Mouse (Mus musculus) cerebellum, adult 11-12 months (tissue): ENCODE results near the gene Pde4b.

Source experiments
- DNase-seq: peaks from one replicate; pipeline ENCODE4 v3.0.0; 2022

Pde4b gene

GRCm38 (mm10) chr4:102558328-102558727 lies 471.0 kb downstream of the Pde4b start:
- DNase-seq = no peak

- DNase-seq = peak; percentile 63
Measured at GRCm38 (mm10) chr4:102560676-102561280, 473.4 kb downstream of the Pde4b start.

GRCm38 (mm10) chr4:102563273-102563855 lies 476.0 kb downstream of the Pde4b start:
- no peak for DNase-seq

DNA sequence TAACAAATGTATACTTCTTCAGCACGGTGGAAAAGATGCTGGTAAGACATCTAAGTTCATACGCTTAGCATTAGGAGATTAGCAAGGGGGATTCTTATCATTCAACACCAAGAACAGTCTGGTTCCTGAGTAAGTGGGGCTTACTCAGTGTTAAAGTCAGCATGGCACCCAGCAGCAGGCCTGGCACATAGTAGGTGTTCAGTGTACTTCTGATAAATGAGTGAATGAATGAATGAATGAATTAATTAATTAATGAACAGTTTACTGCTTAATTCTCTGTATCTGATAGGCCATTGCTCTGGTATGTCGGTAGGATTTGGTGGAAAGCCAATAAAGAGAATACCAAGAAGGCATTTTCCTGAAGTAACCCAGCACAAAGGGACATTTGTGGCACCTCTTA lies 476.9 kb downstream of the Pde4b start:
- DNase-seq = no peak

DNA sequence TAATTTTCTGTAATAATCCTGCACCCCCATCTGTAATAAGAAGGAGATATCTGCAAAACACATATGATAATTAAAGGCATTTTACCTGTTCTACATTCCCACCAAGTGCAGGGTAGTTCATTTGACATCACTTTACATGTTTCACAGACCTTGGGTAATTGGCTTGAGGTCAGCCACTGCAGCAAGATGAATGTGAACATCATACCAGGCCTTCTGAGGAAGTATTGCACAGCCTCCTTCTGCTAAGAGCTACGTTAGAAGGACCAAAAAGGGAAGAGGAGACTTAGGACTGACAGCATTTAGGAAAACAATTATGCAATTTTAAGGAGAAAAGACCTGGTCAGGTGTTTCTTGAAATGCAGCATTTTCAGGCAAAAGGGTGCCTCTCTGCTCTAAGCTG lies 479.1 kb downstream of the Pde4b start:
- no peak for DNase-seq

DNA sequence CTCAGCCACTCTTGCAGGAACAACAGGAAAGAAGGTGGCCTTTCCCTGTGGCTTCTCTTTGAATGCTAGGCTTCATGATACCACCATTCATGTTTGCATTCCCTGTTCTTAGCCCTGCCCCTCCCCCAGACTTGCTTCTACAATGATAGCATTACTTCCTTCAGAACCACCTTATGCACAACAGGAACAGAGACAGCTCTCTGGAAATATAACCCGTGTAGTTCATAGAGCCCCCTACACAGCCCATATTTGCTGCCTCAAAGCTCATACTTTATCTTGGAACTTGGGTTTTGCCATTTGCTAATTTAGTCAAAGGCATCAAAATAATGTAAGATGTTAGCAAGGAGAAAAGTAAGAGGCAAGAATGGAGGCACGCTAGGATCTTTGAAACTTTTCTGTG lies 479.8 kb downstream of the Pde4b start:
- DNase-seq = no peak

GRCm38 (mm10) chr4:102567676-102568254 lies 480.4 kb downstream of the Pde4b start:
- peak; percentile 25 for DNase-seq

DNA sequence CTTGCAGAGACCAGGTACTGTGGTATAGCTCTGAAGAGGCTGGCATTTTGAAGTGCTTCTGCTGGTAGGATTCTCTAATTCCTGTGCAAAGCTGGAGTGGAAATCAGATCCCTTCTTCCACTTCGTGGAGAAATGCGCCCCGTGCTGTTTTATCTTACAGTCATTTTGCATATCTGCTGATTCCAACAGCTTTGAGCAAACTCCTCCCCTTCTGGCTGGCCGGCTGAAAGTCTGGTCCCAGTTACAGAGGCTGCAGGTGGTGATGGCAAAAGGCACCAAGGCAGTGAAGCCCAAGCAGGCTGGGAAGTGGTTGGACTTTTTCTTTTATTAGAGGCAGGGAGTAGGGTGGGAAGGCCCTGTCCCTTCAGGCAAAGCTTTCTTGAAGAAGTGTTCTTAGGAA lies 481.2 kb downstream of the Pde4b start:
- peak; percentile 80 for DNase-seq

GRCm38 (mm10) chr4:102569101-102569583 lies 481.8 kb downstream of the Pde4b start:
- DNase-seq = no peak

DNA sequence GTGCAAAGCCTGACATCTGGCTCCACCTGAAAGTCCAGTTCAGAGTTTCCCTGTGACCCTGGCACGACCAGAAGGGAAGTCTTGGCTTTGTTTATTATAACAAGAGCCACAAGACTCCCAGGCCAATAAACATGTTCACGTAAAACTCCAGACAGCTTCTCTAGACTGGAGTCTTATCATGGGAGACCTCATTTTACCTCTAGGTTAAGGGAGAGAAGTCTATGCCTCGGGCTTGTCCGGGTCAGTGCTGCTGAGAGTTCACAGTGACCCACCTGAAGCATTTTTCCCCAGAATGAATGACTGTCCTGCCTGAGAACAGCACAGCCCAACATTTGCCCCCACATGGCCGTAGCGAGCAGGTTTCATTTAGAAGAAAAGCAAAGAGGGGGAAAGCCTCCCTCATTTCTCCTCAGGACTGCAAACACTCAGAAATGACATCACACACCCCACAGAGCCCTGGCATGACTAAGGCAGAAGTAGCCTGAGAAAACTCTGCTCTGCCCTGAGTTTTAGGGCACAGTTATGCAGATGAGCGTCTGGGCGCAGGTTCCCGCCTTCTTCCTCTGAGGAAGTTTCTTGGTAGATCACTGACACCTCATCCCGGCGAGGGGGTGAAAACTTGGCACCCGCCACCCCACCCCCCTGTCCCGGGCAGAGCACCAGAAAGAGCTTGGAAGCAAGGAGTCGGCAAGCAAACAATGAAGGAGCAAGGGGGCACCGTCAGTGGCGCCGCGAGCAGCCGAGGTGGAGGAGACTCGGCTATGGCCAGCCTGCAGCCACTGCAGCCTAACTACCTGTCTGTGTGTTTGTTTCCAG lies 482.8 kb downstream of the Pde4b start:
- DNase-seq = peak; percentile 42

GRCm38 (mm10) chr4:102570766-102571411 lies 483.5 kb downstream of the Pde4b start:
- no peak for DNase-seq

GRCm38 (mm10) chr4:102572031-102572430 lies 484.7 kb downstream of the Pde4b start:
- DNase-seq = no peak

GRCm38 (mm10) chr4:102572591-102572990 lies 485.2 kb downstream of the Pde4b start:
- no peak for DNase-seq

DNA sequence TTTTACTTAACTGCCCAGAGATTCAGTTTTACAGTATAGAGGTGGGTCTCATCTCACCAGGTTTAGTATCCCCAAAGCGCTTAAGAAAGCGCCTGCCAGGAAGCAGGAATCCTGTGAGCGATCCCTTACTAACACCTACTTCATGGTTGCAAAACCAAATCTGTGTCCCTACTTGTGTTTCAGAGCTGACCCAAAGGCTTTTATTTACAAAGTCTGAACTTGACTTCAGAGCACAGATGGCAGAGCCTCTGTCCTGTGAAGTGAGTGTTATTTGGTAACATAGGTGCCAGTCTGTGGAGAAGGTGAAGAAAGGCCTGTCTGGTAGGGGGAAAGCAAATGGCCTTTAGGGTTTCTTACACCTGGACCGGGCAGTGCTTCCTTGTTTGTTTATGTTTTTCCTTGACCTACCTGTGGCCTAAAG lies 486.0 kb downstream of the Pde4b start:
- DNase-seq = no peak

DNA sequence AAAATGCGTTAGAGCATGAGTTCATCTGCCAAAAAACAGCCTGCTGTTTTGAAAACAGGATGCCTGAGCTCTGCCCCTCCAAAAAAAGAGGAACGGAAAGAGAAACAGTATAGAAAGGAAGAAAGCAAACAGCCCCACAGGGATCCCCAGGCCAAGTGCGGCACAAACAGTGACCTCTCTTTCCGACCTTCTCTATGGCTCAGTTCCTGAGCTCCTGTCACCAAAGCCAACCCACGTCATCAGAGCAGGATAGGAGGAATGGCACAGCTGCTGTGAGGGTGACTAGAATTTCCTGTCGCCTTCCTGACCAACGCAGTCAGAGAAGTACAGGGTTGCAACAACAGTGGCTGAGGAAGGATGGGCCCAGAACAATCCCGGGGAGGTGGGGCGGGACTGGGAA lies 486.9 kb downstream of the Pde4b start:
- no peak for DNase-seq

- DNase-seq = no peak
Measured at GRCm38 (mm10) chr4:102574666-102575254, 487.4 kb downstream of the Pde4b start.

DNA sequence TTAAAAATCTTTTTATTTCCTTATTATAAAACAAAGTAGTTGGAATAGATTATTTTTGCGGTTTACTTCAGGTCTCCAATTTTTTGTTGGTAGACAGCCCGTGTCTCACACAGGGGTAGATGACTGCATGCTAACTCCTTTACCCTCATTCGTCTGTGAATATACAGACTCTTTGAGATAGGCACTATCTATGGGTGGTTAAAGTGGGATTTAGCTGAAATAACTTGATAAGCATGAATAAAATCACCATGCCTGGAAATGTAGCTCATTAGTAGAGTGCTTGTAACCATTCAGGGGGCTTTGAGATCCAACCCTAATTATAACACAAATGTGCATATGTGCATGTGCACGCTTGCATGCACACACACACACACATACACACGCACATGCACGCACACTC lies 488.8 kb downstream of the Pde4b start:
- no peak for DNase-seq

GRCm38 (mm10) chr4:102577636-102578035 lies 490.3 kb downstream of the Pde4b start:
- no peak for DNase-seq

DNA sequence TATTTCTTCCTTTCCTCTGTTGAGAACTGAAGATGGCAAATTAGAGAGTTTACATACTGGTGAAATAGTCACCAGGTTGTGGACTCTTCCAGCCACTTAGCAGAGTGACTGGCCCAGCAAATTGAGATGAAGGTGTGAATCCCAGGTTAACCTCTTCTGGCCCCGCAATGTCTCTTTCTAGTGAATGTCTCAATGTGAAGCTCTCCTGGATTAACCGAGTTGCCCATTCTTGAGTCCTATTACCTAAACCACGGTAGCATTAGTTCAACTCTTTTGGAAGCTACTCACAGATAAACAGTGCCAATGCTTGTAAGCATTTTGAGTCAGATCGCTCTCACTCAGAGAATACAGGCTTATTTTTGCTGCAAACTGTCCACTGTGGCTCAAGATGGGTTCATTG lies 491.7 kb downstream of the Pde4b start:
- DNase-seq = no peak

GRCm38 (mm10) chr4:102579746-102580145 lies 492.4 kb downstream of the Pde4b start:
- no peak for DNase-seq

GRCm38 (mm10) chr4:102582165-102582749 lies 494.9 kb downstream of the Pde4b start:
- no peak for DNase-seq

- no peak for DNase-seq
Measured at GRCm38 (mm10) chr4:102582963-102583362, 495.6 kb downstream of the Pde4b start.
